Mouse (Mus musculus) limb, embryonic 15.5 days (tissue): ENCODE results near the gene Moap1. TPM values are rescaled to one million over a fixed set of nuclear protein-coding genes. Genes with fewer than 3 reads are reported as not detected.

Source experiments
- ATAC-seq: fragments of 200-750 bp; cut with Nextera tagmentation; 2 replicates; pipeline ENCODE4 v1.8.0; 2017; ENCODE audit warnings: low read depth, moderate TSS enrichment; ENCODE audit not compliant: insufficient number of reproducible peaks, low FRiP score, low TSS enrichment
- H3K27ac ChIP-seq: fragments of 300-500 bp; sonication (generic); 2 replicates; pipeline ENCODE4 v1.5.1; 2015; ENCODE audit warnings: moderate library complexity, mild to moderate bottlenecking, inconsistent platforms
- H3K27me3 ChIP-seq: fragments of 300-500 bp; sonication (generic); 2 replicates; pipeline ENCODE4 v1.6.1; 2015; ENCODE audit warnings: inconsistent platforms
- H3K36me3 ChIP-seq: fragments of 300-500 bp; sonication (generic); 2 replicates; pipeline ENCODE4 v1.6.1; 2015; ENCODE audit warnings: inconsistent platforms
- H3K4me1 ChIP-seq: fragments of 300-500 bp; sonication (generic); 2 replicates; pipeline ENCODE4 v1.6.1; 2015; ENCODE audit warnings: inconsistent platforms
- H3K4me2 ChIP-seq: fragments of 300-500 bp; sonication (generic); 2 replicates; pipeline ENCODE4 v1.6.1; 2015; ENCODE audit warnings: mild to moderate bottlenecking, inconsistent platforms
- H3K4me3 ChIP-seq: fragments of 300-500 bp; sonication (generic); 2 replicates; pipeline ENCODE4 v1.5.1; 2015; ENCODE audit warnings: mild to moderate bottlenecking, inconsistent platforms
- H3K9ac ChIP-seq: fragments of 300-500 bp; sonication (generic); 2 replicates; pipeline ENCODE4 v1.6.1; 2015; ENCODE audit warnings: inconsistent platforms
- H3K9me3 ChIP-seq: fragments of 300-500 bp; sonication (generic); 2 replicates; pipeline ENCODE4 v1.6.1; 2016; ENCODE audit warnings: inconsistent platforms
- WGBS: fragments of 180-500 bp; shearing (Covaris S2); methylation state at CpG from one replicate; pipeline ENCODE4 v1.1.7; 2015; 5-methylcytosine and 5-hydroxymethylcytosine counted together
- polyA plus RNA-seq: library from polyadenylated mRNA; unstranded; fragments of >200 nt; fragmentation: Nextera tagmentation; extraction: Ambion mirVana; gene quantifications from 2 replicates; pipeline ENCODE4 v1.2.1, GENCODE M21; 2015

The Moap1 gene
- 21.7 and 21.8 TPM in 2 replicates for polyA plus RNA-seq

- Histone ChIP-seq H3K27me3 (no peaks in the 10 kb centered on the region), H3K27ac (peak within 1 kb of the TSS; percentile 86), H3K4me3 (peak within 1 kb of the TSS; percentile 72), H3K4me2 (peak within 1 kb of the TSS; percentile 76), H3K36me3 (peaks cover 11% of the 10 kb centered on the region; the same call in 1 of the 2 replicates), H3K4me1 (peaks cover 15% of the 10 kb centered on the region), H3K9me3 (no peaks in the 10 kb centered on the region), H3K9ac (peak within 1 kb of the TSS; percentile 77)
- under 1% methylated on average over 61 of the region's 63 CpGs for WGBS
- peak; percentile 91 for ATAC-seq
Measured at GRCm38 (mm10) chr12:102743589-102744574, at the start of gene Moap1, which contains the start of gene Tmem251. Gene Moap1, minus strand, starts transcription at chr12:102743661. Gene Tmem251, plus strand, starts transcription at chr12:102743762.

GRCm38 (mm10) chr12:102787927-102788326, 44.5 kb upstream of the Moap1 start:
- H3K27ac ChIP-seq, result no peak overlapping the region
- H3K4me1 ChIP-seq, result no peaks in the 10 kb centered on the region
- H3K9me3 ChIP-seq, result no peaks in the 10 kb centered on the region
- no peak overlapping the region for H3K9ac ChIP-seq
- ATAC-seq, result no peak
- no peaks in the 10 kb centered on the region for H3K27me3 ChIP-seq
- 77% methylated on average over 7 of the region's 7 CpGs for WGBS
- no peak overlapping the region for H3K4me2 ChIP-seq
- H3K36me3 ChIP-seq, result peaks cover 76% of the 10 kb centered on the region
- H3K4me3 ChIP-seq, result no peak overlapping the region

GRCm38 (mm10) chr12:102785593-102785985, 42.1 kb upstream of the Moap1 start:
- H3K27ac ChIP-seq, result no peak overlapping the region
- WGBS, result 83% methylated on average over 5 of the region's 5 CpGs

GRCm38 (mm10) chr12:102784899-102785592, 41.6 kb upstream of the Moap1 start:
- Histone ChIP-seq H3K9me3 (no peaks in the 10 kb centered on the region), H3K9ac (no peak overlapping the region), H3K27me3 (no peaks in the 10 kb centered on the region), H3K4me1 (no peaks in the 10 kb centered on the region), H3K4me3 (no peak overlapping the region), H3K27ac (no peak overlapping the region), H3K36me3 (peaks cover 50% of the 10 kb centered on the region), H3K4me2 (no peak overlapping the region)
- ATAC-seq, result no peak
- 85% methylated on average over 19 of the region's 19 CpGs for WGBS

More at GRCm38 (mm10) chr12:102785593-102785985, 42.1 kb upstream of the Moap1 start:
- peaks cover 55% of the 10 kb centered on the region for H3K36me3 ChIP-seq
- H3K4me1 ChIP-seq, result no peaks in the 10 kb centered on the region
- ATAC-seq, result no peak
- no peaks in the 10 kb centered on the region for H3K27me3 ChIP-seq
- no peak overlapping the region for H3K4me3 ChIP-seq
- H3K9ac ChIP-seq, result no peak overlapping the region
- H3K9me3 ChIP-seq, result no peaks in the 10 kb centered on the region
- H3K4me2 ChIP-seq, result no peak overlapping the region

- Histone ChIP-seq H3K27me3 (no peaks in the 10 kb centered on the region), H3K4me1 (no peaks in the 10 kb centered on the region), H3K9ac (no peak overlapping the region), H3K27ac (no peak overlapping the region), H3K4me3 (no peak overlapping the region), H3K9me3 (no peaks in the 10 kb centered on the region), H3K4me2 (no peak overlapping the region), H3K36me3 (peaks cover 43% of the 10 kb centered on the region)
- ATAC-seq, result no peak
- WGBS, result 88% methylated on average over 5 of the region's 5 CpGs
Measured at GRCm38 (mm10) chr12:102782841-102783240, 39.4 kb upstream of the Moap1 start.

- WGBS, result 47% methylated on average over 3 of the region's 3 CpGs
- peaks cover 47% of the 10 kb centered on the region for H3K36me3 ChIP-seq
- no peak overlapping the region for H3K4me3 ChIP-seq
Measured at GRCm38 (mm10) chr12:102779452-102779851, 36.0 kb upstream of the Moap1 start.

GRCm38 (mm10) chr12:102778151-102778550, 34.7 kb upstream of the Moap1 start:
- Histone ChIP-seq H3K4me1 (no peaks in the 10 kb centered on the region), H3K27me3 (no peaks in the 10 kb centered on the region), H3K9ac (no peak overlapping the region), H3K36me3 (peaks cover 44% of the 10 kb centered on the region), H3K9me3 (no peaks in the 10 kb centered on the region), H3K4me2 (no peak overlapping the region), H3K27ac (no peak overlapping the region), H3K4me3 (no peak overlapping the region)
- 85% methylated on average over 5 of the region's 5 CpGs for WGBS
- ATAC-seq, result no peak

More at GRCm38 (mm10) chr12:102779452-102779851, 36.0 kb upstream of the Moap1 start:
- Histone ChIP-seq H3K9ac (no peak overlapping the region), H3K27ac (no peak overlapping the region), H3K4me2 (no peak overlapping the region), H3K9me3 (no peaks in the 10 kb centered on the region), H3K4me1 (no peaks in the 10 kb centered on the region), H3K27me3 (no peaks in the 10 kb centered on the region)
- ATAC-seq, result no peak

GRCm38 (mm10) chr12:102776035-102776434, 32.6 kb upstream of the Moap1 start:
- H3K4me1 ChIP-seq, result no peaks in the 10 kb centered on the region
- H3K27ac ChIP-seq, result no peak overlapping the region
- 93% methylated on average over 14 of the region's 14 CpGs for WGBS
- no peaks in the 10 kb centered on the region for H3K27me3 ChIP-seq
- H3K9me3 ChIP-seq, result no peaks in the 10 kb centered on the region
- H3K36me3 ChIP-seq, result peaks cover 61% of the 10 kb centered on the region
- H3K4me2 ChIP-seq, result no peak overlapping the region
- H3K9ac ChIP-seq, result no peak overlapping the region
- ATAC-seq, result no peak
- H3K4me3 ChIP-seq, result no peak overlapping the region

- Histone ChIP-seq H3K36me3 (peaks cover 84% of the 10 kb centered on the region), H3K4me2 (no peak overlapping the region), H3K9me3 (no peaks in the 10 kb centered on the region), H3K4me1 (no peaks in the 10 kb centered on the region), H3K9ac (no peak overlapping the region), H3K27me3 (no peaks in the 10 kb centered on the region), H3K27ac (no peak overlapping the region), H3K4me3 (no peak overlapping the region)
- 92% methylated on average over 5 of the region's 5 CpGs for WGBS
- no peak for ATAC-seq
Measured at GRCm38 (mm10) chr12:102772676-102773075, 29.2 kb upstream of the Moap1 start.

DNA sequence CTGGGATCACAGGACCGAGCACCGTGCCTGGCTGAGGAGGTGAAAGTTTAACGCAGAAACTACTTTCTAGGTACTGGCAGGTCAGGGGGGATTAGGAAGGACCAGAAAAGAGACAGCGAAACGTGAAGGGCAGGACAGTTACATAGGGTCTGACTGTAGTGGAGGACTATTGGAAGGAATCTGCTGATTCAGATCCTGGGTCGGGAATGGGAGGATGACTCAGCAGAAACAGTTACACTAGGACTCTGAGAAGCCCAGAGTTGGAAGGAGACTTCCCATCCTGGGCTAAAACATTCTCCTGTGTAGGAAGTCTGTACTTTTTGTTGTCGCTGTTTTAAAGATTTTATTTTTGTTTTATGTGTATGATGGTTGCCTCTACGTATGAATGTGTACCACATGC, 28.1 kb upstream of the Moap1 start:
- no peak overlapping the region for H3K27ac ChIP-seq
- H3K36me3 ChIP-seq, result peaks cover 86% of the 10 kb centered on the region
- no peak overlapping the region for H3K4me2 ChIP-seq
- H3K9ac ChIP-seq, result no peak overlapping the region
- no peaks in the 10 kb centered on the region for H3K9me3 ChIP-seq
- H3K27me3 ChIP-seq, result no peaks in the 10 kb centered on the region
- H3K4me3 ChIP-seq, result no peak overlapping the region
- WGBS, result 94% methylated on average over 8 of the region's 8 CpGs
- no peaks in the 10 kb centered on the region for H3K4me1 ChIP-seq
- ATAC-seq, result no peak

- Histone ChIP-seq H3K9me3 (no peaks in the 10 kb centered on the region), H3K4me1 (no peaks in the 10 kb centered on the region), H3K4me2 (no peak overlapping the region), H3K4me3 (no peak overlapping the region), H3K27me3 (no peaks in the 10 kb centered on the region), H3K36me3 (peaks cover 86% of the 10 kb centered on the region), H3K9ac (no peak overlapping the region), H3K27ac (no peak overlapping the region)
- ATAC-seq, result no peak
- 87% methylated on average over 4 of the region's 4 CpGs for WGBS
Measured at GRCm38 (mm10) chr12:102769000-102769399, 25.5 kb upstream of the Moap1 start.

DNA sequence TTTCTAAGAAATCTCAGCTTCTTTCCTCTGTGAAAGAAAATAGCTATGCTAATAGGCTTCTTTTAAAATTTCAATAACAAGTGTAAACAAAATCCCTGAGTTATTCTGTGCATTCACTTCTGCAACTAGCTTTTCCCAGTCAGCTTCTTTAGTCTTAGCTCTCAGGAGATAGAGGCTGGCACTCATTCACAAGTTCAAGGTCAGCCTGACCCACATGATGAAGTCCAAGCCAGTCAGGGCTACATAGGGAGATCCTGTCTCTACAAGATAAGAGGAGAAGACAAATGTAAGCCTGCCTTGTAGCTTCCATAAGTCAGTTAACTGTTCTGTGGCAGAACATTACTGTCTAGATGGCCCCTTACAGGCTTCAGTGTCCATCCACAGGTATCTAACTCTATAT, 20.2 kb upstream of the Moap1 start:
- H3K9me3 ChIP-seq, result no peaks in the 10 kb centered on the region
- no peak overlapping the region for H3K27ac ChIP-seq
- no peaks in the 10 kb centered on the region for H3K27me3 ChIP-seq
- no peak overlapping the region for H3K4me3 ChIP-seq
- ATAC-seq, result no peak
- peaks cover 9% of the 10 kb centered on the region for H3K4me1 ChIP-seq
- no peak overlapping the region for H3K9ac ChIP-seq
- no peak overlapping the region for H3K4me2 ChIP-seq
- H3K36me3 ChIP-seq, result peaks cover 50% of the 10 kb centered on the region
